Mouse (Mus musculus) spleen, postnatal 10 days (tissue): ENCODE data around the gene Siae.

Experiments
- DNase-seq, 2 experiments: peaks; one replicate each; pipeline ENCODE4 v3.0.0; 2021 to 2022; ENCODE audit warnings: low spot score in 2 of 2

Siae gene

GRCm38 (mm10) chr9:37625129-37625528 is 69.6 kb downstream of the Siae start:
- no peak for DNase-seq

GRCm38 (mm10) chr9:37625641-37626040 is 70.1 kb downstream of the Siae start:
- no peak for DNase-seq

DNA sequence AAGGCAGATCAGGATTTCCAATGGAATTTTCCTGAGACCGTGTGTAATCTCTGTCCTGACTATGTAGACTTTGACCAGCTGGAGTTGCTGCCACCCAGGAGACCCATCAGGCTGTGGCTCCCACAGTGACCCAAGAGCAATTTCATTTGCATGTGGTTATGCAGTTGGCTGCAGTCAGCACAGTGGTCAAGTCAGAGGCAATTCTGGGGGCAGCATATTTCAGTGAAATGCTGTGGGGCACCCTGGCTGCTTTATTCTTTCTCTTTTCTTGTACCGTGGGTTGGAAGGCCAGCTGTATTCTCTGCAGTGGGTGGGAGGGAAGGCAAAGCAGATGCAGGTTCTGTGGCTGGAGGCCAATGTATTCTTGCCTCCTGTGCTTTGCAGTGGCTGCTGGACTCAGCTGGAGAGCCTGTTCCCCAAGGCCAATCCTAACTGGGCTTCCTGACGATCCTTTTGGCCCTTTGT is 70.6 kb downstream of the Siae start:
- no peak for DNase-seq

- no peak for DNase-seq
Measured at GRCm38 (mm10) chr9:37627263-37627662, 71.8 kb downstream of the Siae start.

GRCm38 (mm10) chr9:37628581-37628980 is 73.1 kb downstream of the Siae start:
- no peak for DNase-seq

DNA sequence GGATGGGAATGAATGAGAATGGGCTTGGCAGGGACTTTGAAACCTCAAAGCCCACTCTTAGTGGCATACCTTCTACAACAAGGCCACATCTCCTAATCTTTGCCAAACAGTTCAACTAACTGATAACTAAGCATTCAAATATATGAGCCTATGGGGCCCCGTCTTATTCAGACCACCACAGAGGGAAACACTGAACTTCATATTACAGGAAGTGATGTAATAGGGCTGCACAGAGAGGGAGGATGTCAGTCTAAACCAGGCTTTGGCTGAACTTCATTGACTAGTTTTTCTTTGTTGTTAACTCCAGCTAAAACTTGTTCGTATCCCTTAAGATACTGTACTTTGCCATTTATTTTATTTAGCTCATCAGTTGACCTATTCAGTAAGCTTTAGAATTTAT is 74.4 kb downstream of the Siae start:
- DNase-seq, result no peak

GRCm38 (mm10) chr9:37632305-37632704 is 76.8 kb downstream of the Siae start:
- no peak for DNase-seq

- no peak for DNase-seq
Measured at GRCm38 (mm10) chr9:37634269-37634668, 78.8 kb downstream of the Siae start.

DNA sequence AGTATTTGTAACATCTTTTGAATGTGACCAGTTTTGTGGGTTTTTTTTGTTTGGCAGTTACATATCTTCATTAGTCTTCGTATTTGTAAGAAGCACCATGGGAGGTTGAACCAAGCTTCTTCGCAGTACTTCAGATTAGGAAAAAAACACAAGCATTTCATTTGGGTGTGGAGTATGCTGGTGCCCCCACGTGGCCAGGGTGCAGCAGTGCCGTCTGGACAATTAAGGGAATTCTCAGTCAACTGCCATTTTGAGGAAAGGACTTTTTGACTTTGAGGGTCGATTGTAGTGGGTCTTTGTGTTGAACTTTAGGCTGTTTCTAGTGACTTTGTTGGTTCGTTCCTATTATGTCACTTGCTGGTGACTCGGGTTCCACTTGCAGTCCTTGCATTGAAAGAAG is 80.8 kb downstream of the Siae start:
- DNase-seq, result peak; percentile 26 to 61

DNA sequence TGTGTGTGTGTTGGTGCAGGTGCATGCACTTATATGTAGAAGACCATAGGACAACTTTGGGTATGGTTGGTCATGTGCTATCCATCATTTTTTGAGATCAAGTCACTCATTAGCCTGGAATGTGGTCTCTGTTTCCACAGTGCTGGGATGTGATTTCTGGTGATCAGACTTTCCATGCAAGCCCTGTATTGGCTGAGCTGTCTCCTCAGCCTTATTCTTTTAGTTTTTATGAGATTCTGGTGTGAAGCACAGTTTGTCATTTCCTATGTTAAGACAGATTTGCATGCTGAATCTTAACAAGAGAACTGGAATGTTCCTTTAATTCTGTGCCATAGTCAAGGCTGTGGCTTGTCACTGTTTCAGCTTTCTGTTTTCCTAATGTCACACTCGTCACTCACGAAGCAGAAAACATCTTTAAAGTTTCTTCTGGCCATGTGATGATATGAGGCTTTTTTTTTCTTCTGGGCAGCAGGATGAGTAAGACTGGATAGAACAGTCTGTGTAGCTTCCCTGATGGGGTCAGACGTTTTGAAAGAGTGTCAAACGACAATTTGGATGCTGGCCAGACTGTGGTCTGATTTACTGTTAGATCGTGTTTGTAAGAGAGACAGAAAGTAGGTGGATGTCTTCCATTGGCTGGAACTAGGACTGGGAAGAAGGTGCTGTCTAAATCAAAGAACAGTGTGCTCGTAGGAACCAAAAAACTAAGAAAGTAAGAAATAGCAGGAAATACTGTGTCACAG is 81.5 kb downstream of the Siae start:
- no peak for DNase-seq

DNA sequence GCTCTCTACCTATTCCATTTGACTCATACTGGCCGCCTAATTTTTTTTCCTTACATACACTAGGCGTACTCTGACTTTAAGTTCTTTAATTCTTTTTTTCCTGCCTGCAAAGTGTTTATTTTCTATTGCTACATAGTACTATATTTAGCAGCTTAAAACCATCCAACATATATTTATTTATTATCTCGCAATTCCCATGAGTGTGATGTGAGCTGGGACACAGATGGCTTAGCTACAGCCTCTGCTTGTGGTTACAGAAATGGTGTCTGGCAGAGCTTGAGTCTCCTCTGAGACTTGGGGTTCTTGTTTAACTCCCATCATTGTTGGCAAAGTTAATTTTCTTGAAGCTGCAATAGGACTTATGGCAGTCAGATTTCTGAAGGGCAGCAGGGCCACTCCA is 83.2 kb downstream of the Siae start:
- no peak for DNase-seq

DNA sequence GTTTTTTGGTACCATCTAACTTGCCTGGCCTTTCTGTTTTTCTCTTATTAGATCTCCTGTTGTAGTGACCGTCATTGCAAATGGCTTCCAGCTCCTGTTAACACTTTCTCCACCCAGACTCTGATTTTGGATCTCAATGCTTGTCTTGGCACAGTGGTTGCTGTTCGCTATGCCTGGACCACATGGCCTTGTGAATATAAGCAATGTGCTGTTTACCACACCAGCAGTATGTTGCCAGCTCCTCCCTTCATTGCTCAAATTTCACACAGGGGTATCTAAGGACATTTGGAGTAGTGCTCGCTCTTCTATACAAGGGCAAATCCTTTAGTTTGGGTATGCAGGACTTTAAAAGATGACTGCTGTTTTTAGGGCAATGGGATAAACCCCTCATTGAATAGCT is 90.7 kb downstream of the Siae start:
- no peak for DNase-seq

DNA sequence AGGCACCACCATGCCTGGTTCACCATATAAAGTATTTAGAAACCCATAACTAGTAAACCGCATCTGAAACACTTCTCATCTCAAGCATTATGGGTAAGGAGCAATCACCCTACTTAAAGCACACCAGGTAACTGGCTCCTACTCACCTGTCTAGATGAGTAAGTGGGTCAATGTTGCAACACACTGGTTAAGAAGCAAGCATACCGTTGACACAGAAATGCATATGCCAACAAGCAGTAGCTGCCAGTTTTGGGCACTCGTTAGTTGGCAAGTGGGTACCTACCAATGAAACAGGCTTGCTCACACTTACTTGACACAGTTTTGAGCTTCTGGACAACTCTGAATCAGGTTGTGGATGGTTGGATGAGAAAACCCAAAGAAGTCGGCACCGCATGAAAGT is 95.1 kb downstream of the Siae start:
- no peak for DNase-seq

GRCm38 (mm10) chr9:37653836-37654235 is 98.3 kb downstream of the Siae start:
- no peak for DNase-seq

GRCm38 (mm10) chr9:37655961-37656360 is 100.5 kb downstream of the Siae start:
- DNase-seq, result no peak

GRCm38 (mm10) chr9:37656439-37656881 is 101.0 kb downstream of the Siae start:
- peak; percentile 31 to 44 for DNase-seq

DNA sequence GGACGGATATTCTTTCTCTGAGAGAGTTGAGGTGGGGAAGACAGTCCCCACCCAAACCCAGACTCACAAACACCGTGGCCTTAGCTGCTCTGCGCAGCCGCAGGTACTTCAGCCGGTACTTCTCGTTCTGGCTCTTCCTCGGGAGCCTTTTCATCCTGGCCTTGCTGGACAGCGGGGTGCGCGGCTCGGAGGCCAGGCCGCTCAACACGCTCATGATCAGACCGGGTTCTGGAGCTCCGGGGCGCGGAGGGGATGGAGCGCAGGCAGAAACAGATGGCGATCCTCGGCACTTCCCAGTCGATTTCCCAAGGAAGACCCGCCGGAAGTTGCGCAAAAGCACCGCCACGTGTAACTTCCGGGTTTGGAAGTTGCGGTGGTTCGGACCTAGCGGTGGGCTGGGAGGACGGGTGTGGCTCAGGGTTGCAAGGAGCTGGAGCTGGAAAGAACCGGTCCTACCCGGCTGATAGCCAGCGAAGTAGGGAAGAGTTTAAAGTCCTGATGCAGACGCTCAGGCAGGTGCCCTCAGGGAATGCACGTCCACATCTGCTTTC is 101.5 kb downstream of the Siae start, which contains the start of gene Tbrg1:
Gene Tbrg1, minus strand, starts transcription at position 382 of the 551 bp plus-strand sequence.
- peak; percentile 65 to 82 for DNase-seq

- DNase-seq, result no peak
Measured at GRCm38 (mm10) chr9:37659413-37659812, 103.9 kb downstream of the Siae start.

- DNase-seq, result no peak
Measured at GRCm38 (mm10) chr9:37663210-37663609, 107.7 kb downstream of the Siae start.

DNA sequence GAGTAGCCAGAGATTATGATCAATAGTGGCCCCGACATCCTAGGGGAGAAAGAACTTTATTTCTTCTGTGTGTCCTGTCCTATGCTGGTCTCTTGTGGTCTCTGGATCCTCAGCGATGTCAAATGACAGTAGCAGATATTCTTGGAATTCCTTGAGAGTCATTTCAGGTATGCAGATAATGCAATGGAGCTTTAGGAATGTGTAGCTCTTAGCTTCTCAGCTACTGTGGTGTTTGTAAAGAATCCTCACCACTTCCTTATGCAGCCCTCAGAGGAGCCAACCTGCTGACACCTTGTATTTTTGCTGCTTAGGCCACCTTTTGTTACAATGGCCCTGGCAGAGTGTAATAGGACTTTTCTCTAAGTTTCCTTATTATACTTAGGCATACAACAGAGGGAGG is 109.1 kb downstream of the Siae start:
- no peak for DNase-seq

GRCm38 (mm10) chr9:37666045-37666444 is 110.5 kb downstream of the Siae start:
- DNase-seq, result no peak

DNA sequence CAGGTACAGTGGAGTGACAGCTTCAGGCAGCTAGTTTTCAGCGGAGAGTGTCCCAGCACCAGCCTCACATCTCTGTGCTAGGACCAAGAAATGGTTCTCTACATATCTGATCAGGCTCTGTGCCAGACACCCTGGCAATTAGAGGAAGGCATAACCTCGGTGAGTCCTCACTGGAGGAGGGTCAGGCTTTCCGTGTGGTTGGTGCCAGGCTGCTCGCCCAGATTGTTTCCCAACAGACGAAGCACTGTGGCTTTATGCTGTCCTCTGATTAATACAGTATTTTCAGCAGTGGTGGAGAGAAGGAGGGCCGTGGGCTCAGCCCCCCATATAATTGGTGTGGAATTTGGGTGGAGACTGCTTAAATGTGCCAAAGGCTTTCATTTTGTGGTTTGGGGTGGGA is 113.6 kb downstream of the Siae start, which contains the start of gene Panx3:
Gene Panx3, minus strand, starts transcription at position 121 of the 400 bp plus-strand sequence.
- DNase-seq, result no peak

- no peak for DNase-seq
Measured at GRCm38 (mm10) chr9:37669678-37670077, 114.2 kb downstream of the Siae start.
